Mouse (Mus musculus) heart, embryonic 11.5 days (tissue): ENCODE data around the gene C1qtnf6. TPM values are rescaled to one million over a fixed set of nuclear protein-coding genes. Genes with fewer than 3 reads are reported as not detected.

Experiments used
- ATAC-seq: fragments of 200-750 bp; cut with Nextera tagmentation; replicated peaks from 2 replicates; pipeline ENCODE4 v1.8.0; 2017; ENCODE audit warnings: moderate library complexity; ENCODE audit not compliant: insufficient number of reproducible peaks, low FRiP score, low TSS enrichment
- H3K27ac ChIP-seq: fragments of 300-500 bp; sonication (generic); 2 replicates; pipeline ENCODE4 v1.5.1; 2014; ENCODE audit warnings: mild to moderate bottlenecking, low read depth, low read length
- H3K27me3 ChIP-seq: fragments of 300-500 bp; sonication (generic); 2 replicates; pipeline ENCODE4 v1.6.1; 2014; ENCODE audit warnings: mild to moderate bottlenecking, low read length, mixed read lengths; ENCODE audit not compliant: control insufficient read depth, insufficient read depth
- H3K36me3 ChIP-seq: fragments of 300-500 bp; sonication (generic); 2 replicates; pipeline ENCODE4 v1.6.1; 2014; ENCODE audit warnings: mild to moderate bottlenecking, low read length, moderate library complexity, mixed read lengths; ENCODE audit not compliant: control insufficient read depth, insufficient read depth
- H3K4me1 ChIP-seq: fragments of 300-500 bp; sonication (generic); 2 replicates; pipeline ENCODE4 v1.6.1; 2014; ENCODE audit warnings: low read length; ENCODE audit not compliant: control insufficient read depth, insufficient read depth
- H3K4me2 ChIP-seq: fragments of 300-500 bp; sonication (generic); 2 replicates; pipeline ENCODE4 v1.6.1; 2014; ENCODE audit warnings: mild to moderate bottlenecking, moderate library complexity
- H3K4me3 ChIP-seq: fragments of 300-500 bp; sonication (generic); 2 replicates; pipeline ENCODE4 v1.5.1; 2014; ENCODE audit warnings: low read depth, low read length
- H3K9ac ChIP-seq: fragments of 300-500 bp; sonication (generic); 2 replicates; pipeline ENCODE4 v1.6.1; 2014; ENCODE audit warnings: mild to moderate bottlenecking, low read depth, low read length, moderate library complexity
- H3K9me3 ChIP-seq: fragments of 300-500 bp; sonication (generic); replicated peaks from 2 replicates; pipeline ENCODE4 v1.6.1; 2016; ENCODE audit warnings: low read length; ENCODE audit not compliant: control insufficient read depth
- WGBS: fragments of 180-500 bp; shearing (Covaris S2); extraction: QIAGEN DNeasy Blood & Tissue Kit; methylation state at CpG from one replicate; pipeline ENCODE4 v1.1.7; 2014; ENCODE audit not compliant: insufficient replicate concordance; 5-methylcytosine and 5-hydroxymethylcytosine counted together
- polyA plus RNA-seq: library from polyadenylated mRNA; unstranded; fragments of >200 nt; fragmentation: Nextera tagmentation; extraction: Ambion mirVana; gene quantifications from 2 replicates; pipeline ENCODE4 v1.2.1, GENCODE M21; 2014

The C1qtnf6 gene
- polyA plus RNA-seq, 1 experiment from 2014 or later = 36.3 TPM

- no peak for ATAC-seq
Measured at GRCm38 (mm10) chr15:78564764-78565435, 33.7 kb upstream of the C1qtnf6 start.

GRCm38 (mm10) chr15:78563937-78564336, 32.7 kb upstream of the C1qtnf6 start:
- no peak overlapping the region for H3K4me3 ChIP-seq
- 74% methylated on average over 5 of the region's 5 CpGs for WGBS
- H3K27ac ChIP-seq = no peak overlapping the region
- H3K36me3 ChIP-seq = no peaks in the 10 kb centered on the region
- H3K4me2 ChIP-seq = no peak overlapping the region
- no peaks in the 10 kb centered on the region for H3K4me1 ChIP-seq
- no peaks in the 10 kb centered on the region for H3K9me3 ChIP-seq
- no peak overlapping the region for H3K9ac ChIP-seq
- no peak for ATAC-seq
- no peaks in the 10 kb centered on the region; the same call in 1 of the 2 replicates for H3K27me3 ChIP-seq

More at GRCm38 (mm10) chr15:78564764-78565435, 33.7 kb upstream of the C1qtnf6 start:
- Histone ChIP-seq H3K4me3 (no peak overlapping the region), H3K27me3 (no peaks in the 10 kb centered on the region; the same call in 1 of the 2 replicates), H3K36me3 (no peaks in the 10 kb centered on the region), H3K9ac (no peak overlapping the region), H3K9me3 (no peaks in the 10 kb centered on the region), H3K4me1 (no peaks in the 10 kb centered on the region), H3K4me2 (no peak overlapping the region), H3K27ac (no peak overlapping the region)
- WGBS = 62% methylated on average over 11 of the region's 11 CpGs

- 90% methylated on average over 3 of the region's 3 CpGs for WGBS
Measured at GRCm38 (mm10) chr15:78563344-78563743, 32.1 kb upstream of the C1qtnf6 start.

GRCm38 (mm10) chr15:78559141-78559979, 28.1 kb upstream of the C1qtnf6 start:
- no peaks in the 10 kb centered on the region for H3K9me3 ChIP-seq
- H3K4me2 ChIP-seq = no peak overlapping the region
- H3K9ac ChIP-seq = no peak overlapping the region
- no peaks in the 10 kb centered on the region for H3K4me1 ChIP-seq
- H3K27me3 ChIP-seq = no peaks in the 10 kb centered on the region
- H3K36me3 ChIP-seq = no peaks in the 10 kb centered on the region
- H3K27ac ChIP-seq = no peak overlapping the region
- no peak overlapping the region for H3K4me3 ChIP-seq
- 59% methylated on average over 11 of the region's 11 CpGs for WGBS
- no peak for ATAC-seq

More at GRCm38 (mm10) chr15:78563344-78563743, 32.1 kb upstream of the C1qtnf6 start:
- no peak overlapping the region for H3K4me3 ChIP-seq
- H3K4me1 ChIP-seq = no peaks in the 10 kb centered on the region
- H3K9ac ChIP-seq = no peak overlapping the region
- H3K4me2 ChIP-seq = no peak overlapping the region
- no peaks in the 10 kb centered on the region for H3K9me3 ChIP-seq
- no peak overlapping the region for H3K27ac ChIP-seq
- no peaks in the 10 kb centered on the region for H3K36me3 ChIP-seq
- ATAC-seq = no peak
- H3K27me3 ChIP-seq = no peaks in the 10 kb centered on the region; the same call in 1 of the 2 replicates

- no peak for ATAC-seq
- Histone ChIP-seq H3K27me3 (no peaks in the 10 kb centered on the region), H3K4me2 (no peak overlapping the region), H3K4me3 (no peak overlapping the region), H3K4me1 (no peaks in the 10 kb centered on the region), H3K36me3 (no peaks in the 10 kb centered on the region), H3K27ac (no peak overlapping the region), H3K9me3 (no peaks in the 10 kb centered on the region), H3K9ac (no peak overlapping the region)
- 49% methylated on average over 10 of the region's 10 CpGs for WGBS
Measured at GRCm38 (mm10) chr15:78557693-78558535, 26.7 kb upstream of the C1qtnf6 start.

GRCm38 (mm10) chr15:78554545-78555313, 23.5 kb upstream of the C1qtnf6 start:
- H3K4me2 ChIP-seq = peak overlapping the region; percentile 6

GRCm38 (mm10) chr15:78549189-78549734, 18.0 kb upstream of the C1qtnf6 start:
- no peak for ATAC-seq
- no peaks in the 10 kb centered on the region for H3K36me3 ChIP-seq
- peaks cover 11% of the 10 kb centered on the region for H3K27me3 ChIP-seq
- no peak overlapping the region for H3K4me3 ChIP-seq
- WGBS = 73% methylated on average over 4 of the region's 4 CpGs
- H3K27ac ChIP-seq = no peak overlapping the region
- H3K9me3 ChIP-seq = no peaks in the 10 kb centered on the region; the same call in 1 of the 2 replicates
- H3K4me2 ChIP-seq = no peak overlapping the region
- H3K4me1 ChIP-seq = peaks cover 9% of the 10 kb centered on the region; the same call in 1 of the 2 replicates
- H3K9ac ChIP-seq = no peak overlapping the region

More at GRCm38 (mm10) chr15:78554545-78555313, 23.5 kb upstream of the C1qtnf6 start:
- 55% methylated on average over 25 of the region's 25 CpGs for WGBS
- no peaks in the 10 kb centered on the region for H3K27me3 ChIP-seq
- H3K27ac ChIP-seq = no peak overlapping the region
- H3K9ac ChIP-seq = no peak overlapping the region
- no peaks in the 10 kb centered on the region; the same call in 1 of the 2 replicates for H3K9me3 ChIP-seq
- no peaks in the 10 kb centered on the region for H3K36me3 ChIP-seq
- no peaks in the 10 kb centered on the region for H3K4me1 ChIP-seq
- no peak for ATAC-seq
- 0 out of 2 replicates have a peak overlapping the region, but pooled peaks have one; percentile 1 for H3K4me3 ChIP-seq
